Mouse (Mus musculus): Measurements from ENCODE around the gene Zfp687. TPM values are rescaled to one million over a fixed set of nuclear protein-coding genes. Genes with fewer than 3 reads are reported as not detected.

The Zfp687 gene
- polyA plus RNA-seq (2012; fragmentation: generic; extraction: Trizol): 10 to 100 TPM in 1 of 2 experiments, 1 to 10 TPM in 1; 9.0 to 16.3 TPM

GRCm38 (mm10) chr3:95015337-95015872 is at the start of gene Zfp687:
Gene Zfp687, minus strand, starts transcription at chr3:95015448.

GRCm38 (mm10) chr3:95042166-95042837 is 27.1 kb upstream of the Zfp687 start, which contains the start of gene Psmd4:
Gene Psmd4, minus strand, starts transcription at chr3:95042614.

GRCm38 (mm10) chr3:94974528-94975422 is 40.5 kb downstream of the Zfp687 start, which contains the start of gene Pi4kb:
Gene Pi4kb, plus strand, starts transcription at chr3:94974731.

Other genes with a start within 250 kb of the Zfp687 start
- under 1 TPM; under 0.01 to 0.01 TPM for gene Cgn, start 229.0 kb downstream of the Zfp687 start, polyA plus RNA-seq (2012; fragmentation: generic; extraction: Trizol)
- 10 to 100 TPM in 1 of 2 experiments, 1 to 10 TPM in 1; 1.4 to 10.6 TPM for gene Pogz, start 177.9 kb downstream of the Zfp687 start, polyA plus RNA-seq (2012; fragmentation: generic; extraction: Trizol)
- 100 to 1,000 TPM; 388 to 563 TPM for gene Psmb4, start 128.5 kb downstream of the Zfp687 start, polyA plus RNA-seq (2012; fragmentation: generic; extraction: Trizol)
- 1 to 10 TPM in 1 of 2 experiments, under 1 TPM in 1; 0.09 to 8.3 TPM for gene Selenbp1, start 82.4 kb downstream of the Zfp687 start, polyA plus RNA-seq (2012; fragmentation: generic; extraction: Trizol)
- gene Rfx5, start 61.4 kb downstream of the Zfp687 start, polyA plus RNA-seq (2012; fragmentation: generic; extraction: Trizol): 10 to 100 TPM in 1 of 2 experiments, under 1 TPM in 1; 0.34 to 11.8 TPM
- 10 to 100 TPM; 16.7 to 52.4 TPM for gene Pi4kb, start 40.7 kb downstream of the Zfp687 start, polyA plus RNA-seq (2012; fragmentation: generic; extraction: Trizol)
- 100 to 1,000 TPM; 161 to 228 TPM for gene Psmd4, start 27.2 kb upstream of the Zfp687 start, polyA plus RNA-seq (2012; fragmentation: generic; extraction: Trizol)
- 10 to 100 TPM in 1 of 2 experiments, 1 to 10 TPM in 1; 5.5 to 15.4 TPM for gene Pip5k1a, start 91.5 kb upstream of the Zfp687 start, polyA plus RNA-seq (2012; fragmentation: generic; extraction: Trizol)
- 10 to 100 TPM; 65.6 to 87.8 TPM for gene Vps72, start 95.6 kb upstream of the Zfp687 start, polyA plus RNA-seq (2012; fragmentation: generic; extraction: Trizol)
- 1 to 10 TPM in 1 of 2 experiments, under 1 TPM in 1; 0.12 to 2.2 TPM for gene Tmod4, start 109.0 kb upstream of the Zfp687 start, polyA plus RNA-seq (2012; fragmentation: generic; extraction: Trizol)
- gene Scnm1, start 118.6 kb upstream of the Zfp687 start, polyA plus RNA-seq (2012; fragmentation: generic; extraction: Trizol): 10 to 100 TPM; 37.1 to 41.3 TPM
- 1 to 10 TPM; 1.4 to 6.5 TPM for gene Lysmd1, start 118.6 kb upstream of the Zfp687 start, polyA plus RNA-seq (2012; fragmentation: generic; extraction: Trizol)
- gene Tnfaip8l2, start 126.9 kb upstream of the Zfp687 start, polyA plus RNA-seq (2012; fragmentation: generic; extraction: Trizol): under 1 TPM in 1 of 2 experiments, not detected in 1; 0.25 TPM
- gene Sema6c, start 145.0 kb upstream of the Zfp687 start, polyA plus RNA-seq (2012; fragmentation: generic; extraction: Trizol): 10 to 100 TPM in 1 of 2 experiments, 1 to 10 TPM in 1; 1.2 to 10.8 TPM
- gene Gabpb2, start 202.5 kb upstream of the Zfp687 start, polyA plus RNA-seq (2012; fragmentation: generic; extraction: Trizol): 1 to 10 TPM in 1 of 2 experiments, under 1 TPM in 1; 0.46 to 5.0 TPM
- gene Cdc42se1, start 213.3 kb upstream of the Zfp687 start, polyA plus RNA-seq (2012; fragmentation: generic; extraction: Trizol): 10 to 100 TPM; 32.7 to 44.2 TPM
- 1 to 10 TPM; 3.7 to 6.4 TPM for gene Mllt11, start 216.7 kb upstream of the Zfp687 start, polyA plus RNA-seq (2012; fragmentation: generic; extraction: Trizol)
- gene Gm128, start 226.2 kb upstream of the Zfp687 start, polyA plus RNA-seq (2012; fragmentation: generic; extraction: Trizol): under 1 TPM; 0.02 to 0.13 TPM
- under 1 TPM in 1 of 2 experiments, not detected in 1; 0.27 TPM for gene Bnipl, start 235.7 kb upstream of the Zfp687 start, polyA plus RNA-seq (2012; fragmentation: generic; extraction: Trizol)